Mouse (Mus musculus): ENCODE measurements around the gene Hus1b.

Gene Hus1b

DNA sequence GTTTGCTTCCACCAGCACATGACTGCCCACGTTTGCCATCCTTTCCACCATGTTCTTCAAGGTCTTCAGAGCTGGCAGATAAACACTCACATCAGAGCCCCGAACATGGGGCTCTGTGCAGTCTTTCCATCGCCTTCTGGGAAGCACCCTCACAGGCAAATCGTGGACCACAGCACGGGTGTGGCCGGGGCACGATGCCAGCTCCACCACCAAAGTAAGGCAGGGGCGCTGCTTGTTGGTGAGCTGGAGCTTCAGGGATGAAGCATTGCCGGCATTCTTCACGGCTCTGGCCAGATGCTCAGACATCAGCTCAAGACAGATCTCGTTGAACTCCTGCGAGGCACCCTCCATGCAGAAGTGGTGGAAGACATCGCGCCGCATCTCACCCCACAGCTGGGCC is 430 bp downstream of the Hus1b start:
- no peak for DNase-seq

GRCm38 (mm10) chr13:30945788-30946187 is 1.8 kb downstream of the Hus1b start:
- DNase-seq = no peak

DNA sequence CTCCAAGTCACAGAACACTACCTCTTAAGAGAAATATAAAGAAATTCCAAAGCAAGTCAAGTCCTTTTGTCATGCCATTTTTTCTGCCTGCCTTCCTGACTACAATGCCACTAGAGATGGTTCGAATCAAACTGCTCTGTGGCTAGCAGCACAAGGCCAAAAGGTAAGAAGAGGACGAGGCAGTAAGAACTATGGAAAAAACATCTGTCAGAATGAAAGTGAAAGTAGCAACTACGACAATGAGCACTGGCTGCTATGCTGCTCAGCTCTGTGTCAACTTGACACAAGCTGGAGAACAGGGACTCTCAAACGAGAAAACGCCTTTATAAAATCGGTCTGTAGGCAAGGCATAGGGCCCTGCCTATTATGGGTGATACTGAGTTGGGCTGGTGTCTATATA is 14.6 kb downstream of the Hus1b start:
- DNase-seq = no peak

GRCm38 (mm10) chr13:30931613-30932012 is 15.9 kb downstream of the Hus1b start:
- DNase-seq = no peak

- no peak for DNase-seq
Measured at GRCm38 (mm10) chr13:30929119-30929518, 18.4 kb downstream of the Hus1b start.

DNA sequence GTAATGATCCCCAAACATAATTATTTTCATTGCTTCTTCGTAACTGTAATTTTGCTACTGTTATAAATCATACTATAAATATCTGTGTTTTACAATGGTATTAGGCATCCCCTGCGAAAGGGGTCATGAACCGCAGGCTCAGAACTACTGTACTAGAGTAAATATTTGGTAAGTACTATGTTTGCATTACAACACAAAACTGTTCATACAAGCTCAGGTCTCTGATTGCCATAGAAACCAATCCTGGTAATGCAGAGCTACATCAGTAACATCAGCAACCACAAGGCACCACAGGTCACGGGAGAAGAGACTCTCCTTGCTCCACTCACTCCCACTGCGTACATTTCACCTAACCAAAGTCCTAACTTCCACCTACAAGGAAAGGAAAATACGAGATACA is 23.3 kb downstream of the Hus1b start:
- no peak for DNase-seq

GRCm38 (mm10) chr13:30921914-30922313 is 25.6 kb downstream of the Hus1b start:
- no peak for DNase-seq

DNA sequence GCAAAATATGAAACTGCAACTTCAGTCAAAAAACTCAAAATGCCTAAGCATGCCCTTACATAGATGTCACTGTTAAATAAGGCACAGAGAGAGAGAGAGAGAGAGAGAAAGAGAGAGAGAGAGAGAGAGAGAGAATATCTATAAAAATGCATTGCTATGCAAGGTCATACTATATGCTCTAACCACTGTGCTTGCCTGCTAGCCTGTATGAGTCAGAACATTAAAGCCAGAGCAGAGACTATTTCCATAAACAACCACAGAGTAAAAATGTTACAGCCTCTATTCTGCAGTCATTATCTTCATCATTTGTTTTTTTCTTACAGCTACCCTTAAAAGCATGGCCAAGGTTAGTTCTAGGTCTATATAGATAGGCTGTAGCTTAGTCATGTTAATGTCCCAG is 33.8 kb downstream of the Hus1b start:
- DNase-seq = no peak

DNA sequence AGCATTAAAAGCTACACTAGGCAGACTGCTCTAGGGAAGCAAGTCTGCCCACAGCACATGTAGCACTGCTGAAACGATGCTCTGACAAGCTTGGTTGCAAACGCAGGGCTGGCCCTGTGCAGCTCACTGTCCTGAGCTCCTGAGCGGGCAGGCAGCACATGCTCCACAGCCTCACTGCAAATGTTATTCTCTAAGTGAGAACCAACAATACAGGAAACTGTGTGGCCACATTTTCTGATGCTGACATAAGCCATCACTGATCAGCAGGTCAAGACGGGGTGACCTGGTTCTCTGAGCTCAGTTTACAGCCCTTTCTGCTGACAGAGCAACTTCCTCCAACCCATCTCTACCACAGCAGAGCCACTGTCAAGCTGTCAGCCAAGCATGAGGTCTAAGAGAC is 34.5 kb downstream of the Hus1b start:
- no peak for DNase-seq

DNA sequence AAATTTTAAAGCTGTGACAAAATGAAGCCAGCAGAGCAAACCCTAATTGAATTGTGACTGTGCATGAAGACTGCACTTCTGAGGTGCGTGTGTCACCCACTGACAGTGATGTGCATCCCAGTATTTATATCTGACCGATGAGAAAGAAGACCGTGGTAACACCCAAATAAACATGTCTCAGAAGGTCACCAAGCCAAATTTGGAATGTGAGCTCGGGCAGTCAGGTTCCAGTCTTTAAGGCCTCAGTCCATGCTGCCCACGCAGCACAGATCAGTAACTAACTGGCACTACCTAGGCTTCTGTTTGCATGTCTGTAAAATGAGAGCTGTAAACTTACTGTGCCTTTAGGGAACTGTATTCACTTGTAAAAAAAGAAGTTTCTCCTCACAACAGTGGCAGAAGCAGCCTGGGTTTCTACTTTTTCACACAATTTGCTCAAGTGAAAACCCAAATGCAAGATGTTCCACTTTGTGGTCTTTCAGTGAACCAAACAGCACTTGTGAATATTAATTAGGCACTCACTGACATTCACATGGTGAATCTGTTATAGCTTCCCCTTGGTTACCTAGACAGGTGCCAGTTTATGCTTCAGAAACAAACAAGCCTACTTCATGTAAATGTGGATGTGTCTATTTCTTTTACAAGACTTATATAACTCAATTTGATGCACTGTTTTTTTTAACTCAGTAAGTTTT is 35.5 kb downstream of the Hus1b start:
- DNase-seq = no peak

GRCm38 (mm10) chr13:30910889-30911288 is 36.7 kb downstream of the Hus1b start:
- no peak for DNase-seq

DNA sequence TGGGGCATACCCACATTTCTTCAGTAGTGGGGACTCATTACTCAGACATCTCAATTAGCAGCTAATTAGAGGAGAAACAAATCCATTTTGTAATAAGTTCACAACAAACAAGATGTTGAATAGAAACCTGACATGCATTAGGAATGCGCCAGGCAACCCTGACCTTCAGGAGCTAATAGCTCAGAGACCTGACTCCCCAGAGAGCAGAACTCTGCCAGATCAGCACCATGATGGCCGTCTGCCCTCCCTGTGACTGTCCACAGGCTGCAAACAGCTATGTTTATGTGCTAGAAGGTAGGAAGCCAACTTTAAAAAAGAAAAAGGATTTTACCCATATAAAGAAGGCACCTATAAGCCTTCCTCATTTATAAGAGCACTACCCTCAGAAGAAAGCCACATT is 45.3 kb downstream of the Hus1b start:
- DNase-seq = no peak

DNA sequence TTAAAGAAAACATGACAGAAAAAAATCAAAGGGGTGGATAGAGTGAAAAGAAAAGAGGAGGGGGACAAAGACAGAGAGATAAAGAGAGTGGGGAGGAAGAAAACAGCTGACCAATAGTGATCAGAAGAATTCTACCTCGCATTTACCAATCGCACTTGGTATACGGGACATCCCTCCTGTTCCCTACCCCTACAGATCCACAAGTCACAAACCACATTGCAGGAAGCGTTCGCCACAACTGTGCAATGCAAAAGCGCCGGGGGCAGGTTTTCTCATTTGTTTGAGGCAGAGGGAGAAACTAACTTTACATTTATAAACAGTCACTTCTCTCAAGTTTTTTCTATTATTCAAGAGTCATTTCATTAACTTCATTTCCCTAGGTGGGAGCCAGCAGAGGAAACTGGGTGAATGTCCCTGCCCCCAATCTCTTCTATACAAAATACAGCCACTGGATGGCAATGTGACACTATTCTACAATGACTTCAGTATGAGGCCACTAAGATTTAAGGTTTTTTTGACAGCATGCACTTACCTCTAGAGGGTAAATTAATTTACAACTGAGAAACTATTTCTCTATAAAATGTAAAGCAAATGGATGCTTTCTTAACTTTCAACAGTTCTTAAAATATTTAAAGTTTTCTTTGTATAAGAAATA is 46.0 kb downstream of the Hus1b start:
- DNase-seq = peak; percentile 31
